Mouse (Mus musculus) thymus, postnatal 25 days (tissue): ENCODE measurements around the gene Atp1a1.

Experiments used
- DNase-seq: peaks from one replicate; pipeline ENCODE4 v3.0.0; 2022

Gene Atp1a1

DNA sequence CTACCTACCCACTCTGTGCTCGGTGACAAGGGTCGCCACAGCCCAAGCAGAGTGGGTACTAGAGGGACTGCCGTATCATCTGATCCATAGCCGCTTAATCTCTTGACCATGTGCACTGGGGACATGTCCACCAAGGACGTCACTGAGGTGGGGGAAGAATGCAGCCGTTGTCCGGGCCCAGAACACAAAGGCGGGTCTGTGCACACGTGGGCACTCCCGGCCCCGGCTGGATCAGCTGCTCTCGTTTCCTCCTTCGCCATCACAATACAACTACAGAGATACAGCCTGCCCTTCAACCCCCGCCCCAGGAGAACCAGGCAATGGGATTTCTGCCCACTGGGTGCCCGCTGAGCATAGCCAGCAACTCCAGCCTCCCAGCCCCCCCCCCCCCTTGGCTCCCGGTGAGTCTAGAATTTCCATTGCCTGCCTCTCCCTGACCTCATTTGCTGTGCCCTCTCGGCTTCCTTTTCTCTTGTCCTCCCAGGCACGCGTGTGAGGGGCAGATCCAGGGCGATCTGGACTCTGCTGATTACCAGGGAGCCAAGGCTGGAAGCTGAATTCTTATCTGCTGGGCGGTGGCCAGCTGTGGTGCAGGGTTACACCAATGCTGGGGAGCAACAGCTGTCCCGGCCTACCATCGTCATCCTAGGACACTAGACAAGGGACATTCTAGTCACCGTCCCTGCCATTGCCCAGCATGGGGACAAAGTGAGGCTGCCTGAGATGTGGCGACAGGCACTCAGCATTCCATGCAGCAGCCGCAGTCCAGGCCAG, 52.8 kb downstream of the Atp1a1 start:
- DNase-seq = no peak

- DNase-seq = no peak
Measured at GRCm38 (mm10) chr3:101549749-101550148, 54.7 kb downstream of the Atp1a1 start.

GRCm38 (mm10) chr3:101544116-101544515, 60.4 kb downstream of the Atp1a1 start:
- no peak for DNase-seq

DNA sequence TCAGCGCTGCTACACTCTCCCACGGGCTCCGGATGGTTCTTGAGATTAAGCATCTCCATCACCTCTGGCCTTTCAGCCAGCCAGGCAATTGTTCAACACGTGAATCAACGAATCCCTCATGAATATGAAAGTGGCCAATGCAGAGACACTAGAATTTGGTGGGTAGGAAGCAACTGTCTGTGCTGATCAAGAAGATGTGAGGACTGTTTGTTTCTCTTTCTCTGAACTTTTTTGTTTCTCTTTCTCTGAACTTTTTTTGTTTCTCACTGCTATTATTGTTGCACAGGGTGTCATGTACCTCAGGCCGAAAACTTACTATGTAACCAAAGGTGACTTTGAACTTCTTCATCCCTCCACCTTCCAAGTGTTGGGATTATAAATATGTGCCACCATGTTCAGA, 62.9 kb downstream of the Atp1a1 start:
- no peak for DNase-seq

- no peak for DNase-seq
Measured at GRCm38 (mm10) chr3:101540568-101540967, 63.9 kb downstream of the Atp1a1 start.

- no peak for DNase-seq
Measured at GRCm38 (mm10) chr3:101536322-101536721, 68.2 kb downstream of the Atp1a1 start.

GRCm38 (mm10) chr3:101534311-101534710, 70.2 kb downstream of the Atp1a1 start:
- DNase-seq = no peak

DNA sequence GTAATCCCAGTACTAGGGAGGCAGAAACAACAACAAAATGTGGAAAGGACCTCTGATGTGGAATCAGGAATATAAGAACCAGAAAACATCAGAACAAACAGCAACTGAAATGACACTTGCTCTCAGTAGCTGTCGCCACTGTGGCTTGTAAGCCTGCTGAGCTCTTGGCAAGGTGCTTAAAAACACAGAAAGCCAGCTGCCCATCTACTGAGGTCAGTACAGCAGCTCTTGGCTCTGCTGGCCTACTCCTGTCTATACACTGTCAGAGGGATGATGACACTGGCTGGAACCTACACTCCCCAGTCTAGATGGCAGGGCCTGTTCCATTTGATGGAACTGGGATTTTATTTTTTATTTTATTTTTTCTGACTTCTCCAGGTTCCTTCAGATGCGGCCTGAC, 71.1 kb downstream of the Atp1a1 start:
- DNase-seq = no peak

GRCm38 (mm10) chr3:101530928-101531327, 73.6 kb downstream of the Atp1a1 start:
- DNase-seq = no peak

GRCm38 (mm10) chr3:101528900-101529594, 75.4 kb downstream of the Atp1a1 start:
- DNase-seq = no peak

GRCm38 (mm10) chr3:101528157-101528899, 76.2 kb downstream of the Atp1a1 start:
- no peak for DNase-seq

DNA sequence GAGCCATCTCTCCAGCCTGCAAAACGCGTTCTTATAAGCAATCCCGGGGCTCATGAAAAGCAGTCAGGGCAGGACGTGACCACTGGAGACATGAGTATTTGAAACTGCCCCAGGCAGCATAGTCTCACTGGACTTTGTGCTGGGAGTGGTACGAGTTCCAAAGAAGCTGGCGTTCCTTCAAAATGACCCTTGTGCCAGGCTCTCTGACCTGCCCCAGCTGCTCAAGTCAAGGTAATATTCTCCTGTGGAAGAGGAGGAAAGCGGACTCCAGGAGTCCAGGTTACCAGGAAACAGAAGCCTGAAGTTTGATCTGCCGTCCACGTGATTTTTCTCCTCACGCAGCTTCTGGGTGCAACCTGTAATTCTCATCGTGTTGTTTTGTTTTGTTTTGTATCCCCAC, 77.9 kb downstream of the Atp1a1 start:
- no peak for DNase-seq
